Mouse (Mus musculus): Measurements from ENCODE around the gene Lasp1.

Gene Lasp1

DNA sequence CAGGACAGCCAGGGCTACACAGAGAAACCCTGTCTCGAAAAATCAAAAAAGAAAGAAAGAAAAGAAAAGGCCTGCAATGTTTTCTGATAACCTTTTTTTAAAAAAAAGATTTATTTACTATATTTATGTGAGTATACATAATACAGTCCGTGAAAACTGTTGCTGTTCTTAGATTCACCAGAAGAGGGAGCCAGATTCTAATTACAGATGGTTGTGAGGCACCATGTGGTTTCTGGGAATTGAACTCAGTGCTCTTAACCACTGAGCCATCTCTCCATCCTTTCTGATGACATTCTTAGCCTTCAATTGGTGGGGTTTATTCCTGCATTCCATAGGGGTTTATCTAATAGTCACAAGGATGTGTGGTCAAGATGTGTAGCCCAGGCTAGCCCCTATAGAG, 5.6 kb upstream of the Lasp1 start:
- no peak for DNase-seq (ENCODE audit: extremely low spot score, low spot score)

DNA sequence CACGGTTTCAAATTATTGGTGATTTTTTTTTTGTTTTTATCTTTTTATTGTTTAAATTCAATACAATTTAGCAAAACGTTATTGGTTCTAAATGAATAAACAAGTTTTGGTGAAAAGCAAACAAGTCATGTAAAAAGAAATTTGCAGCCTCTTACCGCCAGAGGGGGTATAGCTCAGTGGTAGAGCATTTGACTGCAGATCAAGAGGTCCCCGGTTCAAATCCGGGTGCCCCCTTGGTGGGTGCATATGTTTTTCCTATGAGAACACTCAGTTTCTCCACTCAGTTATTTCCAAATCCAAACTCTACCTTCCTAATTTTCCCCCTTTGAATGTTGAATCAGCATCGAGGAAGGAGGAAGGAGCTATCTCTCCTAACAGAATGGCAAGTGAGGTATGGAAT, 1.9 kb upstream of the Lasp1 start:
- peak; percentile 53 for DNase-seq (ENCODE audit: extremely low spot score, low spot score)

GRCm38 (mm10) chr11:97797369-97798082, 1.3 kb upstream of the Lasp1 start:
- DNase-seq (ENCODE audit: extremely low spot score, low spot score), result no peak

DNA sequence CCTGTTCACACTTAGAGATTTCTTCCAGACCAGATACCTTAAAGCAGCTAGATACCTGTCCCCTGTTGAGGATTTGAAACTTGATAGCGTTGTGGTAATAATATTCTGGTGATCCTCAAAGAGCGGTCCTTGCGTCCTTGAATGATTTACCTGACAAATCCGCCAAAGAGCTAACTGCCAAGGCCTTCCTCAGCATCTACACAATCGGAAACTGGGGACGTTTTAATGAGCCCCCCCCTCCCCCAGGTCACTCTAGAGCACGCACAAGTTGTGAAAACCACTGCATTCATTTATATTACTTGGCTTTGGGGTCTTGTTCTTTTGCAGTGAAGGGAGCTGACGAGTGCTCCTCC, 741 bp upstream of the Lasp1 start:
- no peak for DNase-seq (ENCODE audit: extremely low spot score, low spot score)

- DNase-seq (ENCODE audit: extremely low spot score, low spot score), result peak; percentile 90
These were observed 570 bp downstream of the Lasp1 start for GRCm38 (mm10) chr11:97799146-97799993.

GRCm38 (mm10) chr11:97799994-97800690, 1.3 kb downstream of the Lasp1 start:
- DNase-seq (ENCODE audit: extremely low spot score, low spot score), result peak; percentile 79

DNA sequence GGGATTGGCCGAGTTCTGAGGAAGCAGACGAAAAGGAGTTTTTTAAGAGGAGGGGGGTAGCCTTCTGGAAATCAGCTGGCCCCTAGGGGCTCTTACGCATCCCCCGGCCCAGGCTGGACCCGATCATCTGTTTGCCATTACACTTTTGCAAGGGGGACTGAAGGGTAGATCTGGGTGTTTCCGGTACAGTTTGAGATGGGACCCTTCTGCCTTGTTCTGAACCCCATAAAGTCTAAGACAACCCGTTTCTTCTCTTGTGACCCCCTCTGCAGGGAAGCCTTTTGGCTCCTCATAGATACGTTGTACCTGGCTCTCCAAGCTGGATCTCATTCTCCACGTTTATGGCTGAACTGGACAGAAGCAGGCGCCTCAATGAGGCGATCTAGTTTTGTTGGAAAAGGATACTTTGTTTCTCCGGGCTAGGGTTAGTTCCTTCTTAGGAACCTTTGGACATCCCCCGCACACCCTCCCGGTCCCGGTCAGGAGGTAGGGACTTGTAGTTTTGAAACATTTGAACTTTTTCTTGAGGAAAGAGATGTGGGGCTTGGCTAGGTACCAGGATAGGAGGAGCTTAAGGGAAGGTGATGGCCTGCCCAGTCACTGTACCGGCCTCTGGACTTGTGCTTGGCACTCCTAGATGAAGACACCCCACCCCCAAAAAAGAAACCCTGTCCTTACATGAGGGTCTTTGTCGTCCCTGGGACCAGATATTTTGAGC, 2.0 kb downstream of the Lasp1 start:
- DNase-seq (ENCODE audit: extremely low spot score, low spot score), result no peak

DNA sequence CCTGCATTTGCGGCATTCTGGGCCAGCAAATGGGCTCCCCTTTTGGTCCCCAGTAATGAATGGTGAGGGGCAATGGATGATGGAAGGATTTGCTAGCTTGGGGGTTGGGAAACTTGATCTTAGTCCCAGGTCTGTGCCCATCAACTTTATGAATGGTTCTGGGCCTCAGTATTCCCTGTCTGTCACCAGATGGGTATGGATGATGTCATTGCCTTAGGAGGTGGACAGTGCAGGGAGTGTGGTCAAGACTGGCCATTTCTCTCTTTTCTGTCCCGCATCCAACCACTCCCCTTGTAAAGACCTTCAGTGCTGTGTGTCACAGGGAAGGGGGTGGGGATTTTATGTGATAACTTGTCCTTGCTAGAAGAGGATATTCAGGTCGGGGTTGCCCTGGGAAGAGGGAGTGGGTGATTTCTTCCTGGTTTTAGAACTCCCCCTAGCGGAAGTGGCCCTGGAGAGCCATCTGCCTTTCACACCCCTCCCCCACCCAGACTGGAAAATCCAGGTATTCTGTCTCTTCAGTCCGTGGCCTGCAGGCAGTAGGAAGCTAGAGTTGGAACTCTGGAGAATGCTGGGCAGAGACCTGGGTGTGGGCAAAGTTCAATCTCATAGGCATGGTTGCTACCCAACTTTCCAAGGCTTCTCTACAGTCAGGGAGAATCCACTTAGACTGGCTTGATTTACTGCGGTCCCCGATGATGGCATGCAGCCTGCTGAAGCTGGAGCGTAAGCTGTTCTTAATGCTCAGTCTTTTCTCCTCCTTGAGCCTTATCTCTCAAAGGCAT, 2.8 kb downstream of the Lasp1 start:
- peak; percentile 29 for DNase-seq (ENCODE audit: extremely low spot score, low spot score)

DNA sequence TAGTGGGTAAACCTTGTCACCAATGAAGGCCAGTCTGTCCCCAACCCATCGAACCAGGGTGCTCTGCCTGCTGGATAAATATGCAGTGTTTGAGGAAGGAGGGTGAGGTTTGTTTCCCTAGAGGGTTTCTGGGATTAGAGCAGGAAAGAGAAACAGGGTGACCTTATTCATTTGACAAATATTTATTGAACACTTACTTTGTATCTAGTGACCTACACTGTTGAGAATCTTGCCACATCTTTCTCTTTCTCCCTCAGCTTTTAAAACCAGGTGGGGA, 3.3 kb downstream of the Lasp1 start:
- no peak for DNase-seq (ENCODE audit: extremely low spot score, low spot score)

DNA sequence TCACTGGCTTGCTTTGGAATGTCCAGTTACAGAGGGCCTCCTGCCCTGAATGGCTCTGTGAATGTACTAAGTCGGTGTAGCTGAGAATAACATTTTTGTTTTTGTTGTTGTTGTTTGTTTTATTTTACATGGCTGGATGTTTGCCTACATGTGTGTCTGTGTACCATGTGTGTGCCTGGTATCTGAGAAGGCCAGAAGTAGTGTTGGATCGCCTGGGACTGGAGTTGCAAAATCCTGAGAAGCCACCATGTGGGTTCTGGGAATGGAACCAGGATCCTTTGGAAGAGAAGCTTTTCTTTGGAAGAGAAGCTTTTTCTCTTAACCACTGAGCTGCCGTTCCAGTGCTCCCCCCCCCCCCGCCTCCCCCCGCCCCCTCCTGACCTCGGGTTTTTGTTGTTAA, 3.7 kb downstream of the Lasp1 start:
- no peak for DNase-seq (ENCODE audit: extremely low spot score, low spot score)

GRCm38 (mm10) chr11:97803847-97804246, 5.0 kb downstream of the Lasp1 start:
- no peak for DNase-seq (ENCODE audit: extremely low spot score, low spot score)

DNA sequence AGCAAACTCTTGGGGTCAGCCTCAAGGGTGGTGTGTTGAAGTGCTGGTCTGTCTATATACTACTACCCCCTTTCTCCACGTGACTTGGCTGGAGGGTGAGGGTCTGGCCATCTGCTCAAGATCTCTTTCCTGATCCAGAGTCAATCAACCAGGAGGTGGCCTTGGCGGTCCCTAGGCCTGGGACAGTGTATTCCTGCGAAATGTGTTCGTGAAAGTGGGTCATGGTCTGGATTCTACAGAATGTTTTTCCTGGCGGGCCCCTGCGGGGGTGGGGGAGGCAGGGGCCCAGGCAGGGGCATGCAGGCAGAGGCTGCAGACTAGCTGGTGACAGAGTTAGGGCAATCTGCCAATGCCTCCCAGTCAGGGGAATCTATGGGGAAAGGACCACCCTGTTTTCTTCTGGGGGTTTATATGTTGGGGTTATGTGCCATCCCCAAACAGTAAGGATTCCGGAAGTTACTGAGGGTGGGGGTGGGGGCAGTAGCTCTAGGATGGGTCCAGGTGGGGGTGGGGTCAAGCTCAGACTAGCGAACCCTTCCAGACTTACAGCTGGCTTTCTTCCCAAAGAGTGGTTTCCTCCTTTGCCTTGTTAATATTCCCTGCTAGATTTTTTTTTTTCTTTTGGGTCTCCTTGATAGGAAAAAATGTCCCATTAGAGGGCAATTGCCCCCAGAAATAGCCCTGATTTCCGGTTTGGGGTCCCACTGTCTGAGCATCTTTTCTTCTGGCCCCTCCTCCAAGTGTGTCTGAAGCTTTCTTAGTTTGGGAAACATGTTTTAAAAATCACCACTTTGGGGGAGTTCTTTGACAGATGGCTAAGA, 6.3 kb downstream of the Lasp1 start:
- DNase-seq (ENCODE audit: extremely low spot score, low spot score), result no peak

GRCm38 (mm10) chr11:97805662-97806612, 7.1 kb downstream of the Lasp1 start:
- peak; percentile 26 for DNase-seq (ENCODE audit: extremely low spot score, low spot score)

- no peak for DNase-seq (ENCODE audit: extremely low spot score, low spot score)
These were observed 7.8 kb downstream of the Lasp1 start for GRCm38 (mm10) chr11:97806613-97806964.

DNA sequence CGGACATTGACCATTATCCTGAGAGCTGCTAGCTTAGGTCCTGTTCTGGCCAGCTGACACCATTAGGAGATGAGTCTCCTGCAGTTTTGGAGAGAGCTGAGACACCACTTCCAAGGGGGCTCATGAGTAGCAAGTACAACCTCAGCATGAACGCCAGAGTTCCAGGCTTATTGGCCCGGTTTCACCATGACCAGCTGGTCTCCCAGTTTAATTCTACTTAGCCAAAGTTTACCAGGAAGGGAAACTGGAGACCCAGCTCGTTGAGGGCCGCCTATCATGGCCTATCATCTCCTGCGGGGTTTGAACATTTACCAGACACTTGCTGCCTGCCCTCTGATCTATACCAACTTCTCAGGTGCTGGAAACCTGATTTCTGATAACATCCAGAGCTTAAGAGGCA, 8.8 kb downstream of the Lasp1 start:
- no peak for DNase-seq (ENCODE audit: extremely low spot score, low spot score)

DNA sequence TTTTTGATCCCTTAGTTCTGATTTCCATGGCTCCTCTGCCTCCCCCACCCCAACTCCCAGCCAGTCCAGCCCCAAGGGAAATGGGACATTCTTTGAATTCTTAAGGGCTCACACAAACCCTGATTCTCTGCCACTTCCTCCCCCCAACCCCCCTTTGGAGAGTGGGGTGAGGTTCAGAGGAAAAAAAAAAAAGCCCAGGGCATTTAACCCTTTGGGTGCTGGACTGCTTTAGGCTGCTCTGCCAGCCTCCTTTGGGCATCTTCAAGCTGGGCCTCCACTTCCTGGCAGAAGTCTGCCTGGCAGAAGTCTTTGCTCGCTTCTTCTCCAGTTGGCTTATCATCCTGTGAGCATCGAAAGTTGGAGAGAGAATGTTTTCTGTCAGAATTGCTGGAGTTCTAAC, 9.3 kb downstream of the Lasp1 start:
- DNase-seq (ENCODE audit: extremely low spot score, low spot score), result no peak

DNA sequence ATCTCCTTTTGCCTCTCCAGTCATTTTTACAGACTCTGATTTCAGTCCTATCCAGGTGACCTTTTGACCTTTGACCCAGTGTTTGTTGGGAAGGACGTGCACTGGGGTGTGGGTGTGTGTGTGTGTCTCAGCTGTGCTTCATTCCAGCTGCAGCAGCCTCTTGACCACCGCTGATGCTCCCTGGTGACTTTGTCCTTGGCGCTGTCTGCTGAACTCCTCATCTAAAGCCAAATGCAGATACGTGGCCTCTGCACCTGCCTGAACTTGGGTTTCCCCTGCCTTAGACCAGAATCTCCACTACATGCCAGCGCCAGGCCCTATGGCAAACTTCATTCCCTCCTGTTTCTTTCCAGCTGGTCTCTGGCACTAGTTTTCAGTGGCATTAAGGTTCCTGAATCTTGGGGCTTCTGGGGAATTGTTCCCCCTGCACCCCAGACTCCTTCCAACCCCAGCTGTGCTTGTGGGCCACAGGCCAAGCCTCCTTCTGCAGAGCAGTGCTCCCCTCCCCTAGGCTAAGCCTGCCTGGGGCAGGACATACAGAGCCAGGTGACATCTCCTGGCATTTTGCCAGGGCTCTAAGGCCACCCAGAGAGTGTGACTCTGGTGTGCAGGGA, 9.9 kb downstream of the Lasp1 start:
- no peak for DNase-seq (ENCODE audit: extremely low spot score, low spot score)

- DNase-seq (ENCODE audit: extremely low spot score, low spot score), result no peak
These were observed 10.7 kb downstream of the Lasp1 start for GRCm38 (mm10) chr11:97809235-97810121.

Measured in neural tube, embryonic 10.5 days (tissue).